Mouse (Mus musculus) kidney, embryonic 16.5 days (tissue): ENCODE measurements around the gene Ccl7. TPM values are rescaled to one million over a fixed set of nuclear protein-coding genes. Genes with fewer than 3 reads are reported as not detected.

Experiments
- ATAC-seq: fragments of 200-750 bp; cut with Nextera tagmentation; 2 replicates; pipeline ENCODE4 v1.8.0; 2017; ENCODE audit warnings: moderate TSS enrichment; ENCODE audit not compliant: low FRiP score, low TSS enrichment
- H3K27ac ChIP-seq: fragments of 300-500 bp; sonication (generic); 2 replicates; pipeline ENCODE4 v1.5.1; 2014; ENCODE audit warnings: low read length
- H3K27me3 ChIP-seq: fragments of 300-500 bp; sonication (generic); 2 replicates; pipeline ENCODE4 v1.6.1; 2014; ENCODE audit warnings: low read length, control low read depth, mixed read lengths; ENCODE audit not compliant: insufficient read depth
- H3K36me3 ChIP-seq: fragments of 300-500 bp; sonication (generic); 2 replicates; pipeline ENCODE4 v1.6.1; 2014; ENCODE audit warnings: low read length, control low read depth, mixed read lengths; ENCODE audit not compliant: insufficient read depth
- H3K4me1 ChIP-seq: fragments of 300-500 bp; sonication (generic); 2 replicates; pipeline ENCODE4 v1.6.1; 2014; ENCODE audit warnings: low read length, control low read depth, mixed read lengths; ENCODE audit not compliant: insufficient read depth
- H3K4me2 ChIP-seq: fragments of 300-500 bp; sonication (generic); replicated peaks from 2 replicates; pipeline ENCODE4 v1.6.1; 2014; ENCODE audit warnings: low read depth, low read length
- H3K4me3 ChIP-seq: fragments of 300-500 bp; sonication (generic); 2 replicates; pipeline ENCODE4 v1.5.1; 2014; ENCODE audit warnings: mild to moderate bottlenecking, low read length
- H3K9ac ChIP-seq: fragments of 300-500 bp; sonication (generic); replicated peaks from 2 replicates; pipeline ENCODE4 v1.6.1; 2014; ENCODE audit warnings: low read length
- H3K9me3 ChIP-seq: fragments of 300-500 bp; sonication (generic); 2 replicates; pipeline ENCODE4 v1.6.1; 2016; ENCODE audit warnings: low read length, control low read depth
- whole genome bisulfite sequencing: fragments of 180-500 bp; shearing (Covaris S2); extraction: QIAGEN DNeasy Blood & Tissue Kit; methylation state at CpG from one replicate; pipeline ENCODE4 v1.1.7; 2014; 5-methylcytosine and 5-hydroxymethylcytosine counted together
- polyA plus RNA-seq: library from polyadenylated mRNA; unstranded; fragments of >200 nt; fragmentation: Nextera tagmentation; extraction: Ambion mirVana; gene quantifications from 2 replicates; pipeline ENCODE4 v1.2.1, GENCODE M21; 2015

Gene Ccl7
- polyA plus RNA-seq, 1 experiment from 2014 or later, result 1.8 TPM

DNA sequence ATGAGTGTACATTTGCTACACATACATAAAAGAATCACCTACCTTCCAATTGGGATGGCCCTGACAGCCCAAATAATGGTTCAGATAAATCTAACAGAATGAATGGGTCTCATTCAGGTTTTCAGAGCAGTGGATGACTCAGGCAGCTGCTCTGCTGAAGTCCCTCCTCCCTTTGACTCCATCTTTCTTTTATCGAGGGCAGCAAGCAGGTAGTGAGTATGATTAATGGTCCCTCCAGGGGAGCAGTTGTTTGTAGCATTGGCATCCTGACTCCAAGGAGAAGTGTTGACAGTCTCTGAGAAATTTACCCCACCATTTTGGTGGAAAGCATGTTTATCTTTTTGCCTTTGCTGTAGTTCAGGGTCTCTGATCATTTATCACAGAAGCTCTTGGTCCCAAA is 31.8 kb upstream of the Ccl7 start:
- no peaks in the 10 kb centered on the region for H3K9me3 ChIP-seq
- H3K9ac ChIP-seq, result no peak overlapping the region
- H3K27me3 ChIP-seq, result no peaks in the 10 kb centered on the region
- no peak overlapping the region for H3K27ac ChIP-seq
- H3K36me3 ChIP-seq, result no peaks in the 10 kb centered on the region
- ATAC-seq, result no peak
- no peaks in the 10 kb centered on the region for H3K4me1 ChIP-seq
- WGBS, result 26% methylated on average over 1 of the region's 1 CpGs
- no peak overlapping the region for H3K4me3 ChIP-seq
- no peak overlapping the region for H3K4me2 ChIP-seq

DNA sequence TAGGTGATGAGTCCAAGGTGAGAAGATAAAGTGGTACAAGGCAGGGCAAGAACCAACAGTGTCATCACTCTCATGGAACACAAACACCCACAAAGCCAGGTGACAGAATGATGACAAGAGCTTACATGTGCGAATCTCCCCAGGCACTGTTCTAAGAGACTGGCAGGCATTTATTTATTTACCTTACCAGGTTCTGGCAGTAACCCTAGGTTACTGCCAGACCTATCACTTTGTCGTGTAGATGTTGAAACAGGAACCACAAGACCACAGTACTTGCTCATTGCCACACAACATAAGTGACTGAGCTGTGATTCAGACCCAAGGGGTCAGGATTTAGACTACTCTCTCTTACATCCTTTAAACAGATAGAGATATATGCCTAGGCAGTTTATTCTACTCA is 30.4 kb upstream of the Ccl7 start:
- no peak overlapping the region for H3K9ac ChIP-seq
- no peaks in the 10 kb centered on the region for H3K27me3 ChIP-seq
- no peaks in the 10 kb centered on the region for H3K4me1 ChIP-seq
- no peak for ATAC-seq
- 77% methylated on average over 2 of the region's 2 CpGs for WGBS
- H3K4me3 ChIP-seq, result no peak overlapping the region
- H3K9me3 ChIP-seq, result no peaks in the 10 kb centered on the region
- H3K4me2 ChIP-seq, result no peak overlapping the region
- no peak overlapping the region for H3K27ac ChIP-seq
- H3K36me3 ChIP-seq, result no peaks in the 10 kb centered on the region

DNA sequence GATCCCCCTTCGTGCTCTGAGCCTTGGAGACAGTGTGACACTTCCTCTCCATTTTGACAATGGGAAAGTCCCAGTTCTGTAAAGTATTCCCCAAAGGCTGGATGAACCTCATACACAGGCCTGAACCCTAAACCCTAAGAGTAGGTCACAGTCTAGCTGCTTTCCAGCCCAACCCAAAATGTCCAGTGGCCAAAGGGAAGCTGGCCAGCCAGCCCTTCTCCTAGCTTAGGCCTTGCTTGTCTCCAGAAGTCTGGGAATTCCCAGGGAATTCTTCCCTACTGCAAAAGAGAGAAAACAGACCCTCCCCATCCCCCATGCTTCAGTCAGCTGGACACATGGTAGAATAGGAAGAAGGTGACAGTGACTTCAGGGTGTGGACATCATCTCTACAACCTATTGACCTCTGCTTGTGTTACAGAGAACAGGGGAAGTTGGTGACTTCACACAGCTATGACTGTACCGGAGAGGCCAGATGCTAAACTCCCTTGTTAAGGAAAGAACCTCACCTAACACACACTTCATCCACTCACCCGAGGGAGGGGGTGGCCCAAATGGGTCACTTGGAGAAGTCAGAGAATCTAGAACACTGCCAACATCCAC is 29.2 kb upstream of the Ccl7 start:
- Histone ChIP-seq H3K9me3 (no peaks in the 10 kb centered on the region), H3K4me2 (no peak overlapping the region), H3K27ac (no peak overlapping the region), H3K36me3 (no peaks in the 10 kb centered on the region), H3K27me3 (no peaks in the 10 kb centered on the region), H3K4me1 (no peaks in the 10 kb centered on the region), H3K9ac (no peak overlapping the region), H3K4me3 (no peak overlapping the region)
- ATAC-seq, result no peak
- 79% methylated on average over 3 of the region's 3 CpGs for WGBS

DNA sequence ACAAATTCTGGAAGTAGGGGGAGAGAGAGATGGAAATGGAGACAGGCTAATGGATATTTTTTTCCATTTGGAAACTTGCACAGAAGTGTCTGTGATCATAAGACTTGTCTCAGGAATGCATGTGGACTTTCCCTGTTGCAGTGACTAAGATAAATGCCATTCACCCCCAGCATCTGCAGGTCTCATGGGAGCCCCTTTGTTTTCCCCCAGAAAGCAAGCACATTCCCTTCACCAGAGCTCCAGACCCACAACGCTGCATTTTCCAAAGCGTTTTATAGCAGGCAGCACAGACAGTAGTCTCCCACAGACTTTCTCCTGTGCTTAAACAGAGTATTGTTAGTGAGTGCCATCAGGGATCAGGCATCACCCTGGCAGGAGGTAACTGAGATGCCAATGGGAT is 26.1 kb upstream of the Ccl7 start:
- no peaks in the 10 kb centered on the region for H3K36me3 ChIP-seq
- 49% methylated on average over 2 of the region's 2 CpGs for WGBS
- no peak overlapping the region for H3K9ac ChIP-seq
- H3K27ac ChIP-seq, result no peak overlapping the region
- no peaks in the 10 kb centered on the region for H3K27me3 ChIP-seq
- no peak overlapping the region for H3K4me2 ChIP-seq
- no peaks in the 10 kb centered on the region for H3K9me3 ChIP-seq
- no peaks in the 10 kb centered on the region for H3K4me1 ChIP-seq
- no peak for ATAC-seq
- no peak overlapping the region for H3K4me3 ChIP-seq

DNA sequence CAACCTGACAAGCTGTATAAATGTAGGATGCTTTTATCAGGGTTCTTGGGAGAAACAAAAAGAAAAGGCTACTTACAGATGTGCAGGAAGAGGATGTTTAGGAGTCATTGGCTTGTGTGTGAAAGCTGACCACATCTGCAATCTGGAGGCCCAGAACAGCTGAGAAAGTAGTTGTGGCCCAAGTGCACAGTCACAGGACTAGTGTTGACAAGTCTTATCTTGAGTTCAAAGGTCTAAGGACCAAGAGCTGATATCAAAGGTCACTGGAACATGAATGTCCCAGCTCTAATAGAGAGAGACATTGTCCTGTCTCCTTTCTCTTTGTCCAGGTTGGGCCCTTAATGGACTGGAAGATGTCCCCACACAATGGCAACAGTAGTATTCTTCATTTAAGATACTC is 25.7 kb upstream of the Ccl7 start:
- H3K9ac ChIP-seq, result no peak overlapping the region
- no peaks in the 10 kb centered on the region for H3K36me3 ChIP-seq
- H3K27me3 ChIP-seq, result no peaks in the 10 kb centered on the region
- H3K4me1 ChIP-seq, result no peaks in the 10 kb centered on the region
- ATAC-seq, result no peak
- H3K9me3 ChIP-seq, result no peaks in the 10 kb centered on the region
- H3K4me2 ChIP-seq, result no peak overlapping the region
- no peak overlapping the region for H3K4me3 ChIP-seq
- no peak overlapping the region for H3K27ac ChIP-seq

DNA sequence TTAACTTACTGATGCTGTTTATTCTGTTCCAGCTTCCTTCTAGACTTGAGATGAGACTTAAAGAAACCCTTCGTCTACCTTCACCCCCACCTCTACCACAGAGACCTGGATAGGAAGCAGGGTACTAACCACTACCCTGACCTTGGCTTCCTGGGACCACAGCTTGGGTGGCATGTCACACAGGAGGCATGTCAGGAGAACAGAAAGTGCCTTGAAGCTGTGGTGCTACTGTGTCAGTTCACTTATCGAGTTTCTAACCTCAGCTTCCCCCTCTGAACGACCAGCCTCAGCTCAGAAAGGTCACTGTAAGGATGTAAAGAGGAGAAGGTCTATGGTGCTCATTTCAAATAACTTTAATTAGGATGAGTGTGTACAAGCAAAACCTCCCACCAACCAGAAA is 24.1 kb upstream of the Ccl7 start:
- H3K9me3 ChIP-seq, result no peaks in the 10 kb centered on the region
- no peak overlapping the region for H3K27ac ChIP-seq
- no peaks in the 10 kb centered on the region for H3K27me3 ChIP-seq
- 65% methylated on average over 3 of the region's 3 CpGs for WGBS
- H3K9ac ChIP-seq, result no peak overlapping the region
- no peak for ATAC-seq
- H3K4me2 ChIP-seq, result no peak overlapping the region
- no peaks in the 10 kb centered on the region for H3K36me3 ChIP-seq
- no peak overlapping the region for H3K4me3 ChIP-seq
- H3K4me1 ChIP-seq, result no peaks in the 10 kb centered on the region

DNA sequence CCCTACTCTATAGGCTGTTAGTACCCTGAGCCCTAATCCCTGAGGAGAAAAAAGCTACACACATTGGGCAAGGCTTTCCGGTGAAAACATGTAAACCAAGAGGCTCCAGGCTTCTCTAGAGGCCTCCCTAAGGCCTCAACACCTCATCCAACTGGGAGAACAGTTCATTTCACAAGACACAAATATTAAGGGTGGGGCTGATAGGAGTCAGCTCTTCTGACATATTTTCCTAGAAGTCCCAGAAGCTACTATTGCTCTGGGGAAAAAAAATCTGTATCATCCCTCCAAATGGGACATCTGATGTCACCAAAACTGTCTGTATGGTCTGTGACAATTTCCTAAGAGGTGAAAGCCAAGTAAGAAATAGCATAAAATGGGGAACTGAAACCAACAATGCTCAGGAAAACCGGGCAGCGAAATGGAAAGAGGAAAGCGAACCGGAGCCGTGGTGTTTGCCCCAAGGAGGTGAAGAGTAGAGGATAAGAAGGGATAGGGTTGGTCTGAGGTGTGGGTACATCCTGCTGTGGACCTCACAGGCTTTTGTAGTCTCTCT is 22.9 kb upstream of the Ccl7 start:
- H3K4me1 ChIP-seq, result no peaks in the 10 kb centered on the region
- H3K4me2 ChIP-seq, result no peak overlapping the region
- H3K27me3 ChIP-seq, result no peaks in the 10 kb centered on the region
- WGBS, result 94% methylated on average over 6 of the region's 6 CpGs
- H3K27ac ChIP-seq, result no peak overlapping the region
- no peak for ATAC-seq
- no peaks in the 10 kb centered on the region for H3K9me3 ChIP-seq
- H3K9ac ChIP-seq, result no peak overlapping the region
- H3K36me3 ChIP-seq, result no peaks in the 10 kb centered on the region
- no peak overlapping the region for H3K4me3 ChIP-seq

DNA sequence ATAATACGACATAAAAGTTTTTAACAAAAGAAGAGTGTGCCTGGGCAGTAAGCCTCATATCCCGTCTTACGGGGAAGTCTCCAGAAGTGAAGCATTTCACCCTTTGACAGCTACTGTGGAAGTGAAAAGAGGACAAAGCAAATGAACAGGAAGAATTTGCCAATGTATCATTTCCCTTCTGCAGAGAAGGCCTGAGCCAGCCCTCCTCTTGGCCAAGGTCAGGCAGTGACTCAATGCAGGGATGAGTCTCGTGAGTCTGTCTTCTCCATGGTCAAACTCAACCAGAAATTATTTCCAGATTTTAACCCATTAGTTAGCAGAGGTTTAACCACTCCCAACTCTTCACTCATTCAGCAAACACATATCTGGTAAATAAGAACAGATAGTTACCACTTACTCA is 21.7 kb upstream of the Ccl7 start:
- no peak for ATAC-seq
- no peaks in the 10 kb centered on the region for H3K27me3 ChIP-seq
- H3K9ac ChIP-seq, result no peak overlapping the region
- WGBS, result 79% methylated on average over 4 of the region's 4 CpGs
- no peaks in the 10 kb centered on the region for H3K9me3 ChIP-seq
- H3K4me3 ChIP-seq, result no peak overlapping the region
- H3K4me1 ChIP-seq, result no peaks in the 10 kb centered on the region
- H3K27ac ChIP-seq, result no peak overlapping the region
- no peaks in the 10 kb centered on the region for H3K36me3 ChIP-seq
- H3K4me2 ChIP-seq, result no peak overlapping the region

DNA sequence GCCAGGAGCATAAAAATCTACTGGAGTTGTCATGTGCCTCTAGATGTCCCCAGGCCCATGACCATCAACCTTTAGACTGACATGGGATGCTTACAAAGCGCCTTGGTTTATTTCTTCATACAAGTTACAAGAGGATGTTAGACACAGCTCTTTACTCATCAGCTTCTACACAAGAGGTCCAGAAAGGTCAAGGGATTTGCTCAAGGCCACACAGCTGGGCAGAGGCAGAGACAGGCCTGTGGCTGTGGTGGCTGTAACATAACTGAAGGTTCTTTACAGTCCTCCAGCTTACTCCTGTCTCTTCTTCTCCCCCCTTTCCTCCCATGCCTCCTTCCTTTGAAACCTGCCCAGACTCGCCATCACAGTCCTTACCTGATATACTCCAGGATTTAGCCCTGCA is 15.3 kb upstream of the Ccl7 start:
- H3K27me3 ChIP-seq, result no peaks in the 10 kb centered on the region
- no peaks in the 10 kb centered on the region for H3K9me3 ChIP-seq
- no peak overlapping the region for H3K4me2 ChIP-seq
- no peak overlapping the region for H3K9ac ChIP-seq
- no peak for ATAC-seq
- H3K4me1 ChIP-seq, result peaks cover 8% of the 10 kb centered on the region
- no peak overlapping the region for H3K4me3 ChIP-seq
- H3K36me3 ChIP-seq, result no peaks in the 10 kb centered on the region
- WGBS, result 80% methylated on average over 2 of the region's 2 CpGs
- no peak overlapping the region for H3K27ac ChIP-seq

DNA sequence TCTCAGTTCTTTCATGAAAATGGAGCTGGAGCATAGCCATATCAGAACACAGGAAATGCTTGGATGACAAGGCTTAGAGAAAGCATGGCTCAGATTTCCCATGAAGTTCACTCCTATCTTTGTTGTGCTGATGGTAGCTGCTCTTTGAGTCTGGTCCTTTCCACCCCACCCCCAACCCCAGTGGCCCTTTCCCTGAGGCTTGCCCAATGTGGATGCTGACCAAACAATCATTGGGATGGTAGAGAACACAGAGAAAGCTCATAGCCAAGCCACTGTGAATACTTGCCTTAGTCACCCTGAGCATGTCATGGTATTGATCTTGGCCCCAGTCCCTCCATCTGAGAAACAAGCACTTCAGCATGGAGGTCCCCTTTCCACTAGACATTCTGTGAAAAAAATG is 13.4 kb upstream of the Ccl7 start:
- H3K9me3 ChIP-seq, result no peaks in the 10 kb centered on the region
- peaks cover 8% of the 10 kb centered on the region for H3K4me1 ChIP-seq
- no peak overlapping the region for H3K4me3 ChIP-seq
- peak overlapping the region; percentile 75 for H3K27ac ChIP-seq
- no peaks in the 10 kb centered on the region for H3K27me3 ChIP-seq
- H3K36me3 ChIP-seq, result no peaks in the 10 kb centered on the region
- no peak for ATAC-seq
- H3K4me2 ChIP-seq, result no peak overlapping the region
- H3K9ac ChIP-seq, result no peak overlapping the region
